Mouse (Mus musculus): ENCODE data around the gene Thbs3. TPM values are rescaled to one million over a fixed set of nuclear protein-coding genes. Genes with fewer than 3 reads are reported as not detected.
A peak's percentile ranks its signal among the peaks of the same experiment; 100 is the strongest.

The Thbs3 gene
- polyA plus RNA-seq, 1 experiment from 2014 or later, result 26.8 TPM

GRCm38 (mm10) chr3:89250435-89251040 lies 35.6 kb downstream of the Thbs3 start:
- peak; percentile 55 for DNase-seq (ENCODE audit: low spot score)

GRCm38 (mm10) chr3:89251365-89251895 lies 36.5 kb downstream of the Thbs3 start:
- peak; percentile 62 for DNase-seq (ENCODE audit: low spot score)
- WGBS, result 7% methylated on average over 17 of the region's 17 CpGs
- Histone ChIP-seq H3K9me3 (replicated peaks) (no peaks in the 10 kb centered on the region), H3K27me3 (ENCODE audit: low read depth, poor library complexity, severe bottlenecking) (0 out of 2 replicates have a peak, but pooled peaks cover 8% of the 10 kb centered on the region), H3K4me3 (peak overlapping the region; percentile 42), H3K36me3 (peaks cover 26% of the 10 kb centered on the region), H3K4me1 (peaks cover 52% of the 10 kb centered on the region), H3K27ac (peak overlapping the region; percentile 83)

More at GRCm38 (mm10) chr3:89250435-89251040, 35.6 kb downstream of the Thbs3 start:
- WGBS, result 18% methylated on average over 7 of the region's 7 CpGs
- H3K9me3 ChIP-seq (replicated peaks), result no peaks in the 10 kb centered on the region
- peak overlapping the region; percentile 3; the same call in 1 of the 2 replicates for H3K4me3 ChIP-seq
- peaks cover 61% of the 10 kb centered on the region for H3K4me1 ChIP-seq
- peaks cover 11% of the 10 kb centered on the region; the same call in 1 of the 2 replicates for H3K27me3 ChIP-seq (ENCODE audit: low read depth, poor library complexity, severe bottlenecking)
- H3K36me3 ChIP-seq, result peaks cover 26% of the 10 kb centered on the region
- H3K27ac ChIP-seq, result no peak overlapping the region; the same call in 1 of the 2 replicates

GRCm38 (mm10) chr3:89254994-89255393 lies 40.0 kb downstream of the Thbs3 start:
- H3K27me3 ChIP-seq (ENCODE audit: low read depth, poor library complexity, severe bottlenecking), result 0 out of 2 replicates have a peak, but pooled peaks cover 17% of the 10 kb centered on the region
- WGBS, result 91% methylated on average over 5 of the region's 5 CpGs
- H3K9me3 ChIP-seq (replicated peaks), result no peaks in the 10 kb centered on the region
- H3K36me3 ChIP-seq, result 0 out of 2 replicates have a peak, but pooled peaks cover under 1% of the 10 kb centered on the region
- peaks cover 42% of the 10 kb centered on the region for H3K4me1 ChIP-seq
- H3K4me3 ChIP-seq, result no peak overlapping the region
- DNase-seq (ENCODE audit: low spot score), result no peak
- no peak overlapping the region for H3K27ac ChIP-seq

- DNase-seq (ENCODE audit: low spot score), result no peak
- Histone ChIP-seq H3K4me3 (no peak overlapping the region), H3K27me3 (ENCODE audit: low read depth, poor library complexity, severe bottlenecking) (0 out of 2 replicates have a peak, but pooled peaks cover 18% of the 10 kb centered on the region), H3K36me3 (no peaks in the 10 kb centered on the region), H3K4me1 (peaks cover 30% of the 10 kb centered on the region), H3K27ac (no peak overlapping the region), H3K9me3 (replicated peaks) (no peaks in the 10 kb centered on the region)
- 89% methylated on average over 5 of the region's 5 CpGs for WGBS
Measured at GRCm38 (mm10) chr3:89256177-89256576, 41.2 kb downstream of the Thbs3 start.

- DNase-seq (ENCODE audit: low spot score), result no peak
- 52% methylated on average over 7 of the region's 7 CpGs for WGBS
- Histone ChIP-seq H3K9me3 (replicated peaks) (no peaks in the 10 kb centered on the region), H3K27ac (no peak within 1 kb of the TSS), H3K27me3 (ENCODE audit: low read depth, poor library complexity, severe bottlenecking) (0 out of 2 replicates have a peak, but pooled peaks cover 10% of the 10 kb centered on the region), H3K36me3 (no peaks in the 10 kb centered on the region), H3K4me3 (no peak within 1 kb of the TSS), H3K4me1 (peaks cover 14% of the 10 kb centered on the region; the same call in 1 of the 2 replicates)
Measured at GRCm38 (mm10) chr3:89259076-89259475, 44.1 kb downstream of the Thbs3 start, which contains the start of gene Dpm3. Gene Dpm3, plus strand, starts transcription at chr3:89259358.

- Histone ChIP-seq H3K27ac (no peak overlapping the region), H3K36me3 (no peaks in the 10 kb centered on the region), H3K27me3 (ENCODE audit: low read depth, poor library complexity, severe bottlenecking) (0 out of 2 replicates have a peak, but pooled peaks cover 10% of the 10 kb centered on the region), H3K4me1 (peaks cover 14% of the 10 kb centered on the region; the same call in 1 of the 2 replicates), H3K4me3 (no peak overlapping the region), H3K9me3 (replicated peaks) (no peaks in the 10 kb centered on the region)
- WGBS, result 81% methylated on average over 3 of the region's 3 CpGs
- DNase-seq (ENCODE audit: low spot score), result no peak
Measured at GRCm38 (mm10) chr3:89260211-89260610, 45.2 kb downstream of the Thbs3 start.

GRCm38 (mm10) chr3:89262417-89262816 lies 47.4 kb downstream of the Thbs3 start:
- WGBS, result 70% methylated on average over 10 of the region's 10 CpGs
- DNase-seq (ENCODE audit: low spot score), result no peak
- peaks cover 31% of the 10 kb centered on the region for H3K4me1 ChIP-seq
- no peaks in the 10 kb centered on the region for H3K36me3 ChIP-seq
- 0 out of 2 replicates have a peak, but pooled peaks cover 10% of the 10 kb centered on the region for H3K27me3 ChIP-seq (ENCODE audit: low read depth, poor library complexity, severe bottlenecking)
- H3K4me3 ChIP-seq, result no peak overlapping the region
- no peaks in the 10 kb centered on the region for H3K9me3 ChIP-seq (replicated peaks)
- 0 out of 2 replicates have a peak overlapping the region, but pooled peaks have one; percentile 8 for H3K27ac ChIP-seq

- H3K4me3 ChIP-seq, result peak overlapping the region; percentile 64
- DNase-seq (ENCODE audit: low spot score), result peak; percentile 85
- WGBS, result under 1% methylated on average over 20 of the region's 20 CpGs
- H3K36me3 ChIP-seq, result peaks cover 15% of the 10 kb centered on the region
- peaks cover 59% of the 10 kb centered on the region for H3K4me1 ChIP-seq
- no peaks in the 10 kb centered on the region for H3K27me3 ChIP-seq (ENCODE audit: low read depth, poor library complexity, severe bottlenecking)
- H3K9me3 ChIP-seq (replicated peaks), result no peaks in the 10 kb centered on the region
- H3K27ac ChIP-seq, result peak overlapping the region; percentile 85
Measured at GRCm38 (mm10) chr3:89266439-89266893, 51.5 kb downstream of the Thbs3 start.

GRCm38 (mm10) chr3:89268916-89269315 lies 53.9 kb downstream of the Thbs3 start:
- H3K36me3 ChIP-seq, result peaks cover 26% of the 10 kb centered on the region
- peaks cover 56% of the 10 kb centered on the region for H3K4me1 ChIP-seq
- no peaks in the 10 kb centered on the region for H3K27me3 ChIP-seq (ENCODE audit: low read depth, poor library complexity, severe bottlenecking)
- DNase-seq (ENCODE audit: low spot score), result no peak
- H3K4me3 ChIP-seq, result 0 out of 2 replicates have a peak overlapping the region, but pooled peaks have one; percentile 54
- H3K27ac ChIP-seq, result 0 out of 2 replicates have a peak overlapping the region, but pooled peaks have one; percentile 5
- 49% methylated on average over 8 of the region's 8 CpGs for WGBS
- H3K9me3 ChIP-seq (replicated peaks), result no peaks in the 10 kb centered on the region

- no peaks in the 10 kb centered on the region for H3K27me3 ChIP-seq (ENCODE audit: low read depth, poor library complexity, severe bottlenecking)
- H3K4me1 ChIP-seq, result peaks cover 56% of the 10 kb centered on the region
- DNase-seq (ENCODE audit: low spot score), result peak; percentile 86
- H3K36me3 ChIP-seq, result peaks cover 30% of the 10 kb centered on the region
- peak within 1 kb of the TSS; percentile 83 for H3K27ac ChIP-seq
- WGBS, result 9% methylated on average over 39 of the region's 39 CpGs
- no peaks in the 10 kb centered on the region for H3K9me3 ChIP-seq (replicated peaks)
- peak within 1 kb of the TSS; percentile 54 for H3K4me3 ChIP-seq
Measured at GRCm38 (mm10) chr3:89270051-89270755, 55.2 kb downstream of the Thbs3 start, which contains the start of gene Slc50a1. Gene Slc50a1, minus strand, starts transcription at chr3:89270570.

GRCm38 (mm10) chr3:89270891-89271290 lies 55.9 kb downstream of the Thbs3 start:
- no peak for DNase-seq (ENCODE audit: low spot score)
- H3K4me3 ChIP-seq, result peak overlapping the region; percentile 54
- H3K36me3 ChIP-seq, result peaks cover 34% of the 10 kb centered on the region
- peaks cover 55% of the 10 kb centered on the region for H3K4me1 ChIP-seq
- H3K27me3 ChIP-seq (ENCODE audit: low read depth, poor library complexity, severe bottlenecking), result no peaks in the 10 kb centered on the region
- peak overlapping the region; percentile 83 for H3K27ac ChIP-seq
- WGBS, result 74% methylated on average over 6 of the region's 6 CpGs
- no peaks in the 10 kb centered on the region for H3K9me3 ChIP-seq (replicated peaks)

- Histone ChIP-seq H3K4me3 (no peak overlapping the region), H3K27ac (no peak overlapping the region), H3K27me3 (ENCODE audit: low read depth, poor library complexity, severe bottlenecking) (0 out of 2 replicates have a peak, but pooled peaks cover 1% of the 10 kb centered on the region), H3K9me3 (replicated peaks) (no peaks in the 10 kb centered on the region), H3K4me1 (peaks cover 49% of the 10 kb centered on the region), H3K36me3 (peaks cover 34% of the 10 kb centered on the region)
- WGBS, result 83% methylated on average over 6 of the region's 6 CpGs
- DNase-seq (ENCODE audit: low spot score), result no peak
Measured at GRCm38 (mm10) chr3:89271760-89272159, 56.8 kb downstream of the Thbs3 start.

Data from limb, embryonic 10.5 days (tissue).